Mouse (Mus musculus): ENCODE measurements at regions not wholly inside any gene's neighbourhood (a gene's known extent, or its start where the extent isn't known, plus 50 kb on each side); places are given as distances from the start of the nearest gene placed in this dataset.

DNA sequence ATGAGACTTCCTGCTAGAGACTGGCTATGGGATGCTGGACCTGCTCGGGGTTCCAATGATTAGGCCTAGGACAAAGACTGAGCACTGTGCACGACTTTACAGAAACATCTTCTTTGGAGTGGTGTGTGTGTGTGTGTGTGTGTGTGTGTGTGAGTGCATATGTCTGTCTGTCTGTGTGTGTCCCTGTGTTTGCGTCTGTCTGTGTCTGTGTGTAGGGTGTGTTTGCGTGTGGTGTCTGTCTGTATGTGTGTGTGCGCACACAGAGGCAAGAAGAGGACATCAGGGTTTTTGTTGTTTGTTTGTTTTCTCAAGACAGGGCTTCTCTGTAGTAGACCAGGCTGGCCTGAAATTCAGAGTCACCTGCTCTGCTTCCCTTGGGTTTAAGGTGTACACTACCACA, 51.9 kb upstream of the Slco4a1 start:
- H3K4me1 ChIP-seq (ENCODE audit: control insufficient read depth, insufficient read depth, low read length), result no peaks in the 10 kb centered on the region
- H3K27me3 ChIP-seq (ENCODE audit: control insufficient read depth, insufficient read depth, low read length), result no peaks in the 10 kb centered on the region
- TF ChIP-seq POLR2A (IDR thresholded peaks at IDR 0.05; ENCODE audit: borderline replicate concordance, insufficient read depth, low read length), result no peak
- no peak for TF ChIP-seq CTCF (IDR thresholded peaks at IDR 0.05; ENCODE audit: borderline replicate concordance, insufficient read depth, low read depth, low read length)
- H3K27ac ChIP-seq (ENCODE audit: insufficient read depth, low read length), result no peak overlapping the region
- WGBS, result 90% methylated on average over 5 of the region's 5 CpGs
- DNase-seq, result no peak
- no peak overlapping the region for H3K4me3 ChIP-seq (replicated peaks; ENCODE audit: insufficient read depth, low read depth, low read length)

DNA sequence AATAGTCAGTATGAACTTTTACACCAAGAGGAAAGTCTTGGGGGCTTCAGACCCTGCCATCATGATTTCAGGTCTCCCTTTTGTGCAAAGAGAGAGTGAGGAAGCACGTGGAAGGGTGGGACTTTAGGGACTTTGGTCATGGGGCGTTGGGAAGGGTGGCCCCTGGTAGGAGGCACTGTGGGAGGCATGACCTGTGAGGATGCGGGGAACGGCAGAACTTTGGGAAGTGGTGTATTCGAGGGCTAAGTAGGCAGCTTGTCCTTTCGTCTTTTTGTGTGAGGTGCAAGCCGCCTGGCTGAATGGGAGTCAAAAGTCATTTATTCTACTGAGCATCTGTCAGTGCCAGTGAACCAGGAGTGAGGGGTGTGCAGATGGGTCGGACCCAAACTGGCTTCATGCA, 52.4 kb upstream of the Slco4a1 start:
- H3K27ac ChIP-seq (ENCODE audit: insufficient read depth, low read length), result no peak overlapping the region
- H3K4me1 ChIP-seq (ENCODE audit: control insufficient read depth, insufficient read depth, low read length), result no peaks in the 10 kb centered on the region
- H3K4me3 ChIP-seq (replicated peaks; ENCODE audit: insufficient read depth, low read depth, low read length), result no peak overlapping the region
- TF ChIP-seq POLR2A (IDR thresholded peaks at IDR 0.05; ENCODE audit: borderline replicate concordance, insufficient read depth, low read length), result no peak
- no peak for TF ChIP-seq CTCF (IDR thresholded peaks at IDR 0.05; ENCODE audit: borderline replicate concordance, insufficient read depth, low read depth, low read length)
- WGBS, result 60% methylated on average over 8 of the region's 8 CpGs
- DNase-seq, result no peak
- no peaks in the 10 kb centered on the region for H3K27me3 ChIP-seq (ENCODE audit: control insufficient read depth, insufficient read depth, low read length)

DNA sequence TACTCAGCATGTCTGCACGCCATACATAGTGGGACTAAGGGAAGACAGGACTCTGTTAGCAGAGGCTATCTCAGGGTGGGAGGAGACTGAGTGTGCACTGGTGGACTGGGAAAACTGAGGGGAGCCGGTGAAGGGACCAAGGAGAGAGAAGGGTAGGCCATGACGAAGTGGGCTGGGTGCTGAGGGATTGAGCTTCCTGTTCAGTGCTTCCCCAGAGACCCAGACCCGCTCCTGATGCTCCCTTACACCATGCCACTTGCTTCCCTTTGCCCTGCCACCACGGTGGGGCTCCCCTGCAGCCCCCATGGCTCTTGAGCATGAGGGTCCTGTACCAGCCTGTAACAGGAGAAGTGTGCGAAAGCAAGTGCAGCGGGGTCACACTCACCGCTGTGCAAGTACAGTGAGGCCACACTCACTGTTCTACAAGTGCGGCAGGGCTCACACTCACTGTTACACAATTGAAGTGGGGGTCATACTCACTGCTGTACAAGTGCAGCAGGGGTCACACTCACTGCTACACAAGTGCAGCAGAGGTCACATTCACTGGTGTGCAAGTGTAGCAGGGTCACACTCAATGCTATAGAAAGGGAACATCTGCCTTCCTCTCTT, 53.1 kb upstream of the Slco4a1 start:
- WGBS, result 83% methylated on average over 9 of the region's 9 CpGs
- no peaks in the 10 kb centered on the region for H3K27me3 ChIP-seq (ENCODE audit: control insufficient read depth, insufficient read depth, low read length)

DNA sequence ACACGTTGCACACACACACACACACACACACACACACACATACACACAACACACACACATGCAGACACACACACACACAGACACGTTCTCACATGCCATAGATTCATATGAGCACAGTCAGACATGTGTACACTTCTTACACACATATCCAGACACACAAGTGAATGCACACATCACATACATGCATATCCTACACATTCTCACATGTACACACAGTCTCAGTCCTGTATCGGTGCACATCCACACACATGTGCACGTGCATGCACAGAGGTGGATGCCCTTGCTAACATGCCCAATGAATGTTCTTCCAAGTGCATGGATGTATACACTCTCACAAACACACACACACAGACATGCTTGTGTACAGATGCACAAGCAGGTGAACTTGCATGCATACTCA, 53.6 kb upstream of the Slco4a1 start:
- TF ChIP-seq POLR2A (IDR thresholded peaks at IDR 0.05; ENCODE audit: borderline replicate concordance, insufficient read depth, low read length), result no peak
- no peak overlapping the region for H3K27ac ChIP-seq (ENCODE audit: insufficient read depth, low read length)
- H3K27me3 ChIP-seq (ENCODE audit: control insufficient read depth, insufficient read depth, low read length), result no peaks in the 10 kb centered on the region
- DNase-seq, result no peak
- H3K4me3 ChIP-seq (replicated peaks; ENCODE audit: insufficient read depth, low read depth, low read length), result no peak overlapping the region
- no peaks in the 10 kb centered on the region for H3K4me1 ChIP-seq (ENCODE audit: control insufficient read depth, insufficient read depth, low read length)
- 80% methylated on average over 4 of the region's 4 CpGs for WGBS

More for the DNA sequence above, 53.1 kb upstream of the Slco4a1 start:
- Histone ChIP-seq H3K4me3 (replicated peaks; ENCODE audit: insufficient read depth, low read depth, low read length) (no peak overlapping the region), H3K4me1 (ENCODE audit: control insufficient read depth, insufficient read depth, low read length) (no peaks in the 10 kb centered on the region), H3K27ac (ENCODE audit: insufficient read depth, low read length) (no peak overlapping the region)
- no peak for TF ChIP-seq POLR2A (IDR thresholded peaks at IDR 0.05; ENCODE audit: borderline replicate concordance, insufficient read depth, low read length)
- TF ChIP-seq CTCF (IDR thresholded peaks at IDR 0.05; ENCODE audit: borderline replicate concordance, insufficient read depth, low read depth, low read length), result no peak
- no peak for DNase-seq

DNA sequence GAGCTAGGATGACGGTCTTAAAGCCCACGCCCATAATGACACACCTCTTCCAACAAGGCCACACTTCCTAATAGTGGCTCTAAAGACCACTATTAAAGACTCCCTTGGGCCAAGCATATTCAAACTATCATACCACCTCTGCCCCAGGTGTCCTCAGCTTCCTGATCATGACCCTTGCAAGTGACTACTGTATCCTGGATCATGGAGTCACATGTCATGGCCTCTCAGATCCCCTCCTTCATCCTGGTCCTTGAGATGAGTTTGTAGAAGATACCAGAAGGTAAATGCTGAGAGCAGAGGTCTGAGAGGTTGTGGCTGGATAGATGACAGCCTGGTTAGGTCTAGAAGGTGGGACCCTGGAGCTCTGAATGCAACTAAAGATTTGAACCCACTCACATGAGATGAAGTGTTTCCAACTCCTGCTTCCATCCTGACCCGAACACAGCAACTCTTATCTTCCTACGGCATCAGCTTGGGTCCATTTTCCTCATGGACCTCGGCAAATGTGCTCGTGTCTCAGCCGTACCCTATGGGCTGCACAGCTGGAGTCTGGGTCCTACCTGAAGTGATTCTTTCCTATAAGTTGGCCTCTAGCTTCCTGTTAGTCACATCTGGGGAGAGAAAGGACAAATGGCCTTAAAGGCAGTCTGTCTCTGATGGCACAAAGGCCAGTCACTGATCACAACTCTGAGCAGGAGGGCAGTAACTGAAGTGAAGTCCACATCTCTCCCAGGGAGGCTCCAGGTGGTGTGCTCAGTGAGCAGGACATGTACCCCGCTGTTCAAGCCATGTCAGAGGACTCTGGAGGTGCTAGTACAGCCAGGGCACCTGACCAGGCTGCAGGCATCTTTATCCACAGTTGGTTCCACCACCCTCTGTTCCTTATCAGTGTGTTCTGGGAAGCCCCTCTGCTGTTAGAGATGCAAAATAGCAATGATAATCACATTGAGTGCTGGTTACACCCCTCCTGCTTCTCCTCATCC, 54.3 kb upstream of the Slco4a1 start:
- WGBS, result 86% methylated on average over 8 of the region's 8 CpGs
- no peak for DNase-seq
- TF ChIP-seq CTCF (IDR thresholded peaks at IDR 0.05; ENCODE audit: borderline replicate concordance, insufficient read depth, low read depth, low read length) (no peak), POLR2A (IDR thresholded peaks at IDR 0.05; ENCODE audit: borderline replicate concordance, insufficient read depth, low read length) (no peak)
- Histone ChIP-seq H3K4me3 (replicated peaks; ENCODE audit: insufficient read depth, low read depth, low read length) (no peak overlapping the region), H3K27ac (ENCODE audit: insufficient read depth, low read length) (no peak overlapping the region), H3K4me1 (ENCODE audit: control insufficient read depth, insufficient read depth, low read length) (no peaks in the 10 kb centered on the region), H3K27me3 (ENCODE audit: control insufficient read depth, insufficient read depth, low read length) (no peaks in the 10 kb centered on the region)

DNA sequence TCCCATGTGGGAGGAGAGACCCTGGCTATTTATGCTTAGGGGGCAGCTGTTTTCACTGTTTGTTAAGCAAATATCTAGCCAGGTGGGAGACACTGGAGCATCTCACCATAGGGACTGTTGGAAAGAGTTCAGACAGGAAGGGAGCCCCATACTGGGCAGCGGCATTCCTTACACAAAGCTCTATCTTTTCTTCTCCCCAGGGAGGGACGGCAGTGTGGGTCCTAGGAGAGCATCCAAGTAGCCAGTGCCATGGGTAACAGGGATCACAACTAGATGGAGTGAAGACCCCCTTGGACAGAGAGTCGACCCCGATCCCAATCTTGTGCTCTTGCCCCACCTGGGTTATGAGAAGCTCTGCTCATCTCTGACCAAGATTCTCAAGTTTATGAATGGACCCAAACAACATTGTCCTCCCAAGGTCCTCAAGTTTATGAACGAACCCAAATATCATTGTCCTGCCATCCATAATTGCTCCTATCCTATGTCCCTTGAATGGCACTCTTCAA, 55.5 kb upstream of the Slco4a1 start:
- TF ChIP-seq POLR2A (IDR thresholded peaks at IDR 0.05; ENCODE audit: borderline replicate concordance, insufficient read depth, low read length) (no peak), CTCF (IDR thresholded peaks at IDR 0.05; ENCODE audit: borderline replicate concordance, insufficient read depth, low read depth, low read length) (no peak)
- Histone ChIP-seq H3K27ac (ENCODE audit: insufficient read depth, low read length) (no peak overlapping the region), H3K4me3 (replicated peaks; ENCODE audit: insufficient read depth, low read depth, low read length) (no peak overlapping the region), H3K27me3 (ENCODE audit: control insufficient read depth, insufficient read depth, low read length) (no peaks in the 10 kb centered on the region), H3K4me1 (ENCODE audit: control insufficient read depth, insufficient read depth, low read length) (no peaks in the 10 kb centered on the region)
- WGBS, result 86% methylated on average over 5 of the region's 5 CpGs
- no peak for DNase-seq

DNA sequence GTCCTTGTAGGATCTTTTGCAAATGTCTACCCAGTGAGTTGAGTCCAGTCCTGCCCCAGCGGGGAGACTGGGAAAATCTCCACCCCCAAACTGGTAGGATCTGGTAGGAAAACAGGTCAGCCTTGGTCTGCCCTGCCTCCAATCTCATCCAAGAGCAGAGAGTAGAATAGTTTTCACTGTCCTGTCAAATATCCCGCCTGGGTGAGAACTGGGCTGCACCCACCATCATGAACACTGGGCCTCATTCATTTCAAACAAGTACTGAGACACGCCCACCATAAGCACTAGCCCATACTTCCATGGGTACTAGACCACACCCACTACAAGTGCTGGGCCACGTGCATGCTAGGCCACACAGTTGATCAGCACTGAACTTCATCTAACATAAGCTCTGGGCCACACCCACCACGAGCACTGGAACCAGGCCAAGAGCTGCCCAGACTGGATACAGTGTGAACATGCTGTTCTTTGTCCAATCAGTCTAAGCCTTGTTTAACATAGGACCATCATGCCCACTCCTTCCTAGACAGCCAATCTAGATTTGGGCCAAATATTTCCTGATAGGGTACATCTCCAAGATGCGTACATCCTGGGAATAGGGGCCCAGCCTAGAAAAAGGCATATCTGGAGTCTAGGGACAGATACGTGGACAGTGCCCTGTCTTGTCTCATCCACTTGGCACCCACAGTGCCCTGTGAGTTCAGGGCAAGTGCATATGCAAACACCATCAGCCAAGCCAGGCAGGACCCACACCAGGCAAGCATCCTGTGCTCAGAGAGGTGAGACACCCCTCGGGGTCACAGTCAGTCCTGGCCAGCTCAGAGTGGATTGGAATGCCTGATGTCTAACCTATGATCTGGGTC, 56.2 kb upstream of the Slco4a1 start:
- no peak for DNase-seq
- no peaks in the 10 kb centered on the region for H3K4me1 ChIP-seq (ENCODE audit: control insufficient read depth, insufficient read depth, low read length)
- 68% methylated on average over 8 of the region's 8 CpGs for WGBS
- no peaks in the 10 kb centered on the region for H3K27me3 ChIP-seq (ENCODE audit: control insufficient read depth, insufficient read depth, low read length)
- H3K27ac ChIP-seq (ENCODE audit: insufficient read depth, low read length), result no peak overlapping the region
- no peak overlapping the region for H3K4me3 ChIP-seq (replicated peaks; ENCODE audit: insufficient read depth, low read depth, low read length)
- TF ChIP-seq POLR2A (IDR thresholded peaks at IDR 0.05; ENCODE audit: borderline replicate concordance, insufficient read depth, low read length) (no peak), CTCF (IDR thresholded peaks at IDR 0.05; ENCODE audit: borderline replicate concordance, insufficient read depth, low read depth, low read length) (no peak)
